Mouse (Mus musculus) urinary bladder, postnatal 14 days (tissue): ENCODE measurements at regions not wholly inside any gene's neighbourhood (a gene's known extent, or its start where the extent isn't known, plus 50 kb on each side); places are given as distances from the start of the nearest gene placed in this dataset.
A peak's percentile ranks its signal among the peaks of the same experiment; 100 is the strongest.

ENCODE experiments used
- DNase-seq: peaks from one replicate; pipeline ENCODE4 v3.0.0; 2021; ENCODE audit warnings: low spot score

GRCm38 (mm10) chr12:54577235-54577634 is 79.1 kb downstream of the Sptssa start:
- DNase-seq: no peak

GRCm38 (mm10) chr12:54576821-54577220 is 79.6 kb downstream of the Sptssa start:
- DNase-seq: no peak

- DNase-seq: no peak
These were observed 83.5 kb downstream of the Sptssa start for GRCm38 (mm10) chr12:54572866-54573265.

- no peak for DNase-seq
These were observed 88.1 kb downstream of the Sptssa start for GRCm38 (mm10) chr12:54568078-54568931.

GRCm38 (mm10) chr12:54567426-54567790 is 89.0 kb downstream of the Sptssa start:
- no peak for DNase-seq

GRCm38 (mm10) chr12:54566532-54567425 is 89.6 kb downstream of the Sptssa start:
- no peak for DNase-seq

GRCm38 (mm10) chr12:54561981-54562380 is 94.4 kb downstream of the Sptssa start:
- no peak for DNase-seq

DNA sequence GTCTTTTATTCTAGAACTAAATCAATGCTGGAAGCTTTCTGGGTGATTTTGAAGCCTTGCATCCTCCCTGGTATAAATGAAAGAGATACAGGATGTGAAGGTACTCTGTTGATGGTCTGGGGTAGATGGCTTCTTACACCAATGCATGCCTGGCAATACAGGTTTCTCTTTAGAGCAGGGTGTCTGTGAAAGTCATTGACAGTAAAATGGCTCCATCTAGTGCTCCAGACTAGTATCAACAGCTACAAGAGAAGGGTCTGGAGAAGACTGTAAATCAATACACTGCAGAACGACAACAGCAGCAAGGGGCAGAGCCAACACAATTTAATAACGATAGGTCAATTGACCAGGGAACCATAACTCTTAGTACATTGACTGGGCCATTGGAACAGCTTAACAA is 98.3 kb downstream of the Sptssa start:
- no peak for DNase-seq

DNA sequence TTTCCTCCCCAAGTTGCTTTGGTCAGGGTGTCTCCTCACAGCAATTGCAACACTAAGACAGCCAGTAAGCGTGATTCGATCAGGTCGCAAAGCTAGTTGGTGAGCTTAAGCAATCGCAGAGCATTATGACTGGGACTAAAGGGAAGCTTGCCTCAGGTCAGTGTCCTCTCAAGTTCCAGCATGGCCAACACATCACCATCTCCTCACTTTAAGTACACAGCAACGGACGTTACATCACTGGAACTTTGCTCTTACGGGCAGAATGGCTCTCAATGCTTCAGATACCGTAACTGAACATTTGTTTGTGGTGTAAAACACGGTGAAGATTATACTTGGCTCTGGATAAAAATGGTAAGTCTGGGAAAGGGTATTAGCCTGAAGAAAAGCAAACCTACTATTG is 106.7 kb downstream of the Sptssa start:
- DNase-seq: no peak

GRCm38 (mm10) chr12:54545821-54546608 is 110.4 kb downstream of the Sptssa start:
- peak; percentile 71 for DNase-seq

GRCm38 (mm10) chr12:54538320-54538705 is 118.1 kb downstream of the Sptssa start:
- DNase-seq: no peak

DNA sequence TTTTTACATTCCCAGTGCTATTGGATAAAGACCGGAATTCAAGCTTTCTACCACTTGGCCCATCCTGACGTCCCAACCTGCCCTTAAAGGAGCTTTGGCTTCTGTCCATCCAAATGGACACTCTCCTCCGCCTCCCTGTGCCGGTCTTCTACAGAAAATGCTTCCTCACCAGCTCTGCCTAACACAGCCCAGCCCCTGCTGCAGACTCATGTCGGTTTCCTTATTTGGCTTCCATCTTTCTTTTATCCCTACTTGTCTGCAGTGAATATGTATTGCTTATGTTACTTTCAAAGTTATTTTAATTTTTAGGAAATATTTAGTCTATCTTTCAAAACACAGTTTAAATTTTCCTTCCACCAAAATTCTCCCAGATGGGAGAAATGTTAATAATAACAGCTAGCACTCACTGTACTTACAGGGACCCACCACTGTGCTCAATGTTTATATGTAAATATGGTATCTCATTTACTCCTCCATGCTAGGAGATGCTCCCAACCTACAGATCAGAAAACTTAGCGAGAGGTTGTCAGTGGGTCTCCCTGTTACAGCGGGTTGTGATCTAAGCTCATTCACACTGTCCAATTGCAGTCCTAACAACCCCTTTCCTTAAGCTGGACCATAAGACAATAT is 118.6 kb downstream of the Sptssa start:
- no peak for DNase-seq

DNA sequence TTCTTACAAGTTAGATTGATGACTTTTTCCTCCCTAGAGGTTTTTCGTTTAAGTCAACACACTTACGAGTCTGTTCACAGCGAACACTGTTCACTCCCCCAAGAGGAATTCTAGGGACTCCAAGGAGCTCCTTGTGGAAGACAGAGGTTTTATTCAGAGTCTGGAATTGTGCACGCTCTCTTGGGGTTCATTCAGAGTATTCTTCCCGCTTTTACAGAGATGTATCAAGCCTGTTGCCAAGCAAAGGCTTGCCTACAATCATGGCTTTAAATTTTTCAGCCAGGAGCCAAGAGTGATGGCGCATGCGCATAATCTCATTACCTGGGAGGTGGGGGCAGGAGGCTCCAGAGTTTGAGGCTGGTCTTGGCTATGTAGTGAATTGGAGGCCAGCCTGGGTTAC is 119.4 kb downstream of the Sptssa start:
- no peak for DNase-seq

- no peak for DNase-seq
These were observed 120.5 kb downstream of the Sptssa start for GRCm38 (mm10) chr12:54535556-54536516.

DNA sequence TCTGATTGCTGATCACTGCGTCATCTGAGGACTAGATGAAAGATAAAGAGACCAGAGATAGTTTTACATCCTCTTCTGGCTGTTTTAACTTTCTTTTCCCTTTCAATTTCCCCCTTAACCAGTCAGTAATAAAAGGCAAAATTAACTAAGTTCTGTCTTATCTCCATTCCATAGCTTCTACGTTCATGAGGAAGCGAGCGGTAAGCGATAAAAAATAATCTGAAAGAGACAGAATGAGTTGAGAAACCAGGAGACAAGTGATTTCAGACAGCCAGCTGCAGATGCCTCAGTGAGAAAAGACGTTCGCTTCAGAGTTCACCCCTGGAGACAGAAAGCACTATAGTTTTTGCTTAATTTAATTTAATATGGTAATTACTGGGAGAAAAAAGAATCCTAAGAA is 121.5 kb downstream of the Sptssa start:
- DNase-seq: no peak

DNA sequence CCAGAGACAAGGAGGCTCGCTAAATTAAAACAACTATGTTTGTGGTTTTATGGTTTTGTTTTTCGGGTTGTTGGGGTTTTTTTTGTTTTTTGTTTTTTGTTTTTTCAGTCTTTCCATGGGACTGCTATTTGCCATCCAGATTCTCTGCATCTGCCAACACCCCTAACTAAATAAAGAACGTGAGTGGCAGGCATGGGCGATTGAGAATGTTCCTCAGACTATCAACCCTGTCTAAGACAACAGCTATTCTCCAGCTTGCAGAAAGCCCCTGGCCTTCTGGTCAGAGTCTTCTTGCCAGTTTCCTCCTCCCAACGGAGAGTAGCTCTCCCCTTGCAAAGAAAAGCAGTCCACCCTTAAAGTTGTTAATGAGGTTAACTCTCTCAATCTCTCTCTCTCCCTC is 123.2 kb downstream of the Sptssa start:
- DNase-seq: no peak

DNA sequence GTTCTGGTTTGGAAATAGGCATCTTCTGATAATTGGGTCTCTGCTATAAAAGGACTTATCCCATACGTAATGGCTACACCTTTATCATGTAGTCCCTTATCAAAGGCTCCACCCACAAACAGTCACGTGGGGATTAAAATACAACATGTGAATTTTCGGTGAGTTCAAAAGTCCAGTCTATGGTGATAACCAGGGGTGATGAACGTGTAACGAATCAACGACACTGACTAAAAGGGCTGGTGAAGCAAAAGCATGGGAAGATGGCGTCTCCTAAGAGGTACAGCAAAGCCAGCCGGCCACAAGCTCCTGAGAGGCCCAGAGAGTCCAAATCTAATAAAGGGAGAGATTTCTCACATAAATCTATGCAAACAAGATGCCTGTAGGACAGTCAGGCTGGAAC is 124.3 kb downstream of the Sptssa start:
- DNase-seq: no peak

DNA sequence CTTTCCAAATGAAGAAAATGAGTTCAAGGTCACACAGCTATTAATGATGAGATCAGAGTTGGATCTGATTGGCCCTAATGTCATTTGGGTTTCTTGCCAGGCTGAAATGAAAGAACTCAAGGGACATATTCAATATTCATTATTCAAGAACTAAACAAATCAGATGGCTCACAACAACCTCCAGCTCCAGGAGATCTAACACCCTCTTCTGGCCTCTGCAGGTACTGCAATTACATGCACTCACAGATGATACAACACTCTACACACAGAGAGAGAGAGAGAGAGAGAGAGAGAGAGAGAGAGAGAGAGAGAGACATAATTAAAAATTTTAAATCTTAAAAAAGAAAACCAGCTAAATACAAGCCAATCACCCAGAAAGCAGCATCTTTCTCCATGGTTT is 128.3 kb downstream of the Sptssa start:
- no peak for DNase-seq

- DNase-seq: no peak
These were observed 128.8 kb downstream of the Sptssa start for GRCm38 (mm10) chr12:54527577-54527976.

DNA sequence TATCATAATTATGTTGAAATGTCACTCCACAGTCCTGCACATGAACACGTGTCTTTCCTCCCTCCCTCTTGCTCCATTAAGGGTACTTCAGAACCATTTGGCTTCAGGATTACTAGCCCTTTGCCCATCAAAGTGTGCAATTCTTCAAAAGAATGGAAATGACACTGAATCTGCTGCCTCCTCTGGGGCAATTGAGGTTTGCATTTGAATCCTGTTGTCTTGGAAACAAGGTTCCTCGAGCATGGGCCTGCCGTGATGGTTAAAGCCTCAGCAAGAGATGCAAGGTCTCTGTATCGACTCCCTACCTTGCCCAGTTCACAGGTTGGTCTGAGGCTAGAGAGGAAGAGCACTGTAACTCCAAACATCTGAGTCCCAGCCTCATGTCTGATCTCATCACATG is 136.0 kb downstream of the Sptssa start:
- DNase-seq: no peak

GRCm38 (mm10) chr12:54519370-54519769 is 137.0 kb downstream of the Sptssa start:
- DNase-seq: no peak
